Mouse (Mus musculus): ENCODE measurements around the gene Spns3. TPM values are rescaled to one million over a fixed set of nuclear protein-coding genes. Genes with fewer than 3 reads are reported as not detected.
A peak's percentile ranks its signal among the peaks of the same experiment; 100 is the strongest.

Gene Spns3
- polyA plus RNA-seq, 1 experiment, result 1.4 TPM

DNA sequence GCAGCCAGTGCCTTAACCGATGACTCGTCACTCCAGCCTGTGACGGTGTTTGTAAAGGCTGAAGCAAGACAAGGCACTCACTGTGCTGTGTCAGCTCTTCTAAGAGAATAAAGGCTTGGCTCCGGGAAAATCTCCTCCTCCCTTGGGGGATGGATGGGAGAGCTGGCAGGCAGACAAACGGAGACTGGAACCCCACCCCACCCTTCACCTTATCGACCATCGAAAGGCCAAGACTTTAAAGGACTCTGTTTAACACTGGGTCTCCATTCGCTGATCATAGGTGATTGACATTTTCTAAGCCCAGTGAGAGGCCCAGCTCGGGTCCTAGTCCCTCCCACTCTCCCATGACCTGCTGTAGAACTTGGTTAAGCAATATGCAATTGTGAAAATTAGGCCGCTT, 8.4 kb downstream of the Spns3 start:
- 62% methylated on average over 10 of the region's 10 CpGs for WGBS
- TF ChIP-seq CTCF (IDR thresholded peaks at IDR 0.05; ENCODE audit: insufficient read depth, low read length), result no peak
- TF ChIP-seq POLR2A (IDR thresholded peaks at IDR 0.05; ENCODE audit: borderline replicate concordance, extremely low read depth, low read depth, low read length), result no peak
- DNase-seq, result no peak
- H3K4me1 ChIP-seq (ENCODE audit: control insufficient read depth, insufficient read depth, low read length), result no peaks in the 10 kb centered on the region
- no peak overlapping the region for H3K4me3 ChIP-seq (replicated peaks; ENCODE audit: extremely low read depth, low read depth, low read length)

DNA sequence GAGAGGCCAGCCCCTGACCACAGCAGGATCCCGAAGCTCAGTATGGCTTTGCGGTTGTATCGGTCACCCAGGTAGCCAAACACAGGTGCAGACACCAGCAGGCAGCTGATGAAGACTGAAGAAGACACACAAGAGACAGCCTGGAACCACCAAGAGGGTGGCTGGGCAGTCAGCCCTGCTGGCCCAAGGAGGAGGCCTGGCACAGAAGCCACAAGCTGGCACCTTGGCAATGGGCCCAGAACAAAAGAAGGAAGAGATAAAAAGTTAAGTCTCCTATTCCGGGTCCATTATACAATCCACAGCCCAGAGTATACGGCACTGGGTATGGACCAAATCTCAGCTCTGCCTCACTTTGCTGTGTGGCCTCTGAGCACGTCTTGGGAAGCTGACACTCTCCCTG, 9.9 kb downstream of the Spns3 start:
- no peak for DNase-seq
- Histone ChIP-seq H3K4me1 (ENCODE audit: control insufficient read depth, insufficient read depth, low read length) (no peaks in the 10 kb centered on the region), H3K4me3 (replicated peaks; ENCODE audit: extremely low read depth, low read depth, low read length) (no peak overlapping the region)
- no peak for TF ChIP-seq CTCF (IDR thresholded peaks at IDR 0.05; ENCODE audit: insufficient read depth, low read length)
- no peak for TF ChIP-seq POLR2A (IDR thresholded peaks at IDR 0.05; ENCODE audit: borderline replicate concordance, extremely low read depth, low read depth, low read length)
- 59% methylated on average over 6 of the region's 6 CpGs for WGBS

DNA sequence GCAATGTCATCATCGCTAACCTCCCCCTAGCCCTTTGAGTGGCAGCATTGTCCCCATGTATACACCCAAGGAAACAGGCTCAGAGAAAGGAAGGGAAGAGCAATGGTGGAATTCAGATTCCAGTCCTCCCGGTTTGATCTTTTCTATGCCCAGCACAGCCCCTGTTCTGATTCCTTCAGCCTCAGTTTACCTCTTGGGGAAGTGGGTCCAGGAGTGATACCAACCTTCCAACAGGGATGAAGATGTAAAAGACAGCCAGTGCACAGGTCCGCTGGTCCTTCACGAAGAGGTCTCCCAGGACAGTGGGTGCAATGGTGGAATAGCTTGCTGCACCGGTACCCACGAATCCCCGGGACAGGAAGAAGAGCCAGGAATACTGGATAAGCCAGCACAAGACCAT, 11.5 kb downstream of the Spns3 start:
- no peak overlapping the region for H3K4me3 ChIP-seq (replicated peaks; ENCODE audit: extremely low read depth, low read depth, low read length)
- 93% methylated on average over 7 of the region's 7 CpGs for WGBS
- DNase-seq, result no peak
- H3K4me1 ChIP-seq (ENCODE audit: control insufficient read depth, insufficient read depth, low read length), result no peaks in the 10 kb centered on the region
- TF ChIP-seq CTCF (IDR thresholded peaks at IDR 0.05; ENCODE audit: insufficient read depth, low read length) (no peak), POLR2A (IDR thresholded peaks at IDR 0.05; ENCODE audit: borderline replicate concordance, extremely low read depth, low read depth, low read length) (no peak)

DNA sequence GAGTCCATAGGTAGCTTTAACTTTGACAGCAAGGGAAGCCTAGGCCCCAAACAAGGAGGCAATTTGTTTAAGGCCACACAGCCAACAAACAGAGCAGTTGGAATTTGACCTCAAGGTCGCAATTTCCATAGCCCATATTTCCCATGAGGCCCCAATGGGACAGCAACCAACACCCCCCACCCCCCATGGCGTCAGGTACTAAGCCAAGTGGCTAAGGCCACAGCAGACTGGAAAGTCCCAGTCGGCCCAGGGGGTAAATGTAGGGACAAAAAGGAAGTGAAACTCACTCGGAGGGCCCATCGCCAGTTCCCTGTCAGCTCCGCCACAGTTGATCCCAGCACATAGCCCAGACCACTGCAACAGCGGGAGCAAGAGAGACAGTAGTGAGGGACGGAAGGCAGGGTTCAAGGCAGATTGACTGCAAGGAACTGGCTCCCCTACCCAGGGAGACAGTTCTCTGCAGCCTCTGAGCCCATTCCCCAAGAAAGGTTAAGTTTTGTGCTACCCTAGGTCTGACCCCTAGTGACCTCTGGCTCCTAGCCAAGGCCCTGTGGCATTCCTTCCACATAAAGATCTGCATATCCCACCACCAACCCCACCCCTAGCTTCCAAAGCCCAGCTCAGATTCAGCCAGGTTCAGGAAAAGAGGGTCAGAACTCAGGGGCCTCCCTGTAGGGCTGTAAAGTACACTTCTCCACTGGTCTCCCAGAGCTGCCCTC, 12.1 kb downstream of the Spns3 start:
- TF ChIP-seq POLR2A (IDR thresholded peaks at IDR 0.05; ENCODE audit: borderline replicate concordance, extremely low read depth, low read depth, low read length) (no peak), CTCF (IDR thresholded peaks at IDR 0.05; ENCODE audit: insufficient read depth, low read length) (no peak)
- Histone ChIP-seq H3K4me1 (ENCODE audit: control insufficient read depth, insufficient read depth, low read length) (no peaks in the 10 kb centered on the region), H3K4me3 (replicated peaks; ENCODE audit: extremely low read depth, low read depth, low read length) (no peak overlapping the region)
- no peak for DNase-seq
- 47% methylated on average over 8 of the region's 8 CpGs for WGBS

DNA sequence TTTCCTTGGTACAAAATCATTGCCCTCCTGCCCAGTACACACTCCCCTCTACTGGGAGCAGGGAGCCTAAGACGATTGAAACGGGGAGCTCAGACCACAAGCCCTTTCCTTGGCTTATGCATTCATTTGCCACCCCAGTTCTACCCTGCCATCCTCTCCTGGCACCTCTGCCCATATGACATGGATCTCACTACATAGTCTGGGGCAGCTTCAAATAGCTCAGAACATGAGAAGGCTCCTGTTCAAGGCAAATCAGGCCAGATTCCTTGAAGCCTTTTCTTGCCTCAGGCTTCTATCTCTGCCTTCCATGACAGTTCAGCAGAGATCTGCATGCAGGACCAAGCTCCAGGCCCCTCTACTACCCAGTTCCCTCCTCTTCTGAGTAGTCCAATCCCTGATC, 12.8 kb downstream of the Spns3 start:
- TF ChIP-seq POLR2A (IDR thresholded peaks at IDR 0.05; ENCODE audit: borderline replicate concordance, extremely low read depth, low read depth, low read length) (no peak), CTCF (IDR thresholded peaks at IDR 0.05; ENCODE audit: insufficient read depth, low read length) (no peak)
- Histone ChIP-seq H3K4me1 (ENCODE audit: control insufficient read depth, insufficient read depth, low read length) (no peaks in the 10 kb centered on the region), H3K4me3 (replicated peaks; ENCODE audit: extremely low read depth, low read depth, low read length) (no peak overlapping the region)
- WGBS, result 94% methylated on average over 2 of the region's 2 CpGs
- no peak for DNase-seq

DNA sequence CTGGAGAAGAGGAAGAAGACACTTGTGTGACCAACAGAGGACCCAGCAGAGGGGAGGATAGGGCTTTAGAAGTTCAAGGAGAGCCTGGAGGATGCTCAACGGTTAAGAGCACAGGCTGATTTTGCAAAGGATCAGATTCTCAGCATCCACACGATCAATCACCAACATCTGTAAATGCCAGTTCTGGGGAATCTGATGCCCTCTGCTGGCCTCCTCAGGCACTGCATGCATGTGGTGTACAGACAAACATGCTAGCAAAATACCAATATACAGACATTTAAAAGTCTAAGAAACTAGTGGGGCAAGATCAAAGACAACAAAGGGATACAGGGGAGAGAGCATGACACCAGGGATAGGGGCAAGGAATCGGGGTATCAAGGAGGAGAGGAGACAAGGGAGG, 14.8 kb downstream of the Spns3 start:
- DNase-seq, result no peak
- TF ChIP-seq POLR2A (IDR thresholded peaks at IDR 0.05; ENCODE audit: borderline replicate concordance, extremely low read depth, low read depth, low read length), result no peak
- TF ChIP-seq CTCF (IDR thresholded peaks at IDR 0.05; ENCODE audit: insufficient read depth, low read length), result peak; percentile 58
- 83% methylated on average over 3 of the region's 3 CpGs for WGBS
- Histone ChIP-seq H3K4me1 (ENCODE audit: control insufficient read depth, insufficient read depth, low read length) (no peaks in the 10 kb centered on the region), H3K4me3 (replicated peaks; ENCODE audit: extremely low read depth, low read depth, low read length) (no peak overlapping the region)

DNA sequence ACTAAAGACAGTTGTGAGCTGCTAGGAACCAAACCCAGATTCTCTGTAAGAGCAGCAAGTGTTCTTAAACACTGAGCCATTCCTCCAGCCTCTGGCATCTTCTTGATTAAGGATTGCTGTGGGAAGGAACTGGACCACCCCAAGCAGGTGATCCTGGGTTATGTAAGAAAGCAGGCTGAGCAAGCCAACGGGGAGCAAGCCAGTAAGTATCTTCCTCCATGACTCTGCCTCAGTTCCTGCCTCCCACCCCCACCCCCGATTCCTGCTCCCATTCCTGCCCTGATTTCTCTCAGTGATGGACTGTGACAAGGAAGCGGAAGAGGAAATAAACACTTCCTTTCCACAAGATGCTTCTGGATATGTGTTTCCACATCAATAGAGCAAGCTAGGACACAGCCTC, 17.4 kb downstream of the Spns3 start:
- WGBS, result 61% methylated on average over 3 of the region's 3 CpGs
- no peak overlapping the region for H3K4me3 ChIP-seq (replicated peaks; ENCODE audit: extremely low read depth, low read depth, low read length)
- no peak for DNase-seq
- H3K4me1 ChIP-seq (ENCODE audit: control insufficient read depth, insufficient read depth, low read length), result no peaks in the 10 kb centered on the region
- no peak for TF ChIP-seq CTCF (IDR thresholded peaks at IDR 0.05; ENCODE audit: insufficient read depth, low read length)
- no peak for TF ChIP-seq POLR2A (IDR thresholded peaks at IDR 0.05; ENCODE audit: borderline replicate concordance, extremely low read depth, low read depth, low read length)

DNA sequence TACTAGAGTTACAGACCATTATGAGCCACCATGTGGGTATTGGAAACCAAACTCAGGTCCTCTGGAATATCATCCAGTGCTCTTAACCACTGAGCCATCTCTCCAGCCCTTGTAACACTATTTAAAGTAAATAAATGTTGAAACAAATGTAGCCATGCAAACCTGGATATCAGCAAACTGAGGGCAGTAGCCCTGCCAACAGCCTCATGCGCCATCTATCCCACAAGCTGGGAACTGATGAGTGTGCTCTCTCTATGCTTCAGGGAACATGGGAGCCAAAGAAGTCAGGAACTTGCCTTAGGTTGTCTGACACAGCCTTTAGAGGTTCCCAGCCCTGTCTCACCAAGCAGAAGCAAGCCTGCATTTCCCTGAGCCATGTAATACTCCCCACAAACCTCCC, 18.7 kb downstream of the Spns3 start:
- Histone ChIP-seq H3K4me3 (replicated peaks; ENCODE audit: extremely low read depth, low read depth, low read length) (no peak overlapping the region), H3K4me1 (ENCODE audit: control insufficient read depth, insufficient read depth, low read length) (no peaks in the 10 kb centered on the region)
- WGBS, result 68% methylated on average over 1 of the region's 1 CpGs
- TF ChIP-seq CTCF (IDR thresholded peaks at IDR 0.05; ENCODE audit: insufficient read depth, low read length), result peak; percentile 50; the same call in 1 of the 2 replicates
- TF ChIP-seq POLR2A (IDR thresholded peaks at IDR 0.05; ENCODE audit: borderline replicate concordance, extremely low read depth, low read depth, low read length), result no peak
- no peak for DNase-seq

DNA sequence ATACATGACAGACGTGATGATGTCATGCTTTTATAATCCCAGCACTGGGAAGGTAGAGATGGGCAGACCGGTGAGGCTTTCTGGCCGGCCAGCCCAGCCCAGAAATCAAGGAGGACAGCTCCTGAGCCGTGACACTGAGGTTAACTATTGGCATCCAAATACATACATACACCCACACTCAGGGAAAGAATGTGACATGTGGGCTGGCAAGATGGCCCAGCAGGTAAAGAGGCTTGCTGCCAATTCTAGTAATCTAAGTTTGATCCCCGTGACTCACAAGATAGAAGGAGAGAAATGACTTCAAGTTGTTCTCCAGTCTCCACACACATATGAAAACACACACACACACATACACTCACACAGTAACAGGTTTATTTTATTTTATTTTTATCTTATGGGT, 19.2 kb downstream of the Spns3 start:
- DNase-seq, result no peak
- H3K4me3 ChIP-seq (replicated peaks; ENCODE audit: extremely low read depth, low read depth, low read length), result no peak overlapping the region
- TF ChIP-seq CTCF (IDR thresholded peaks at IDR 0.05; ENCODE audit: insufficient read depth, low read length), result no peak
- no peak for TF ChIP-seq POLR2A (IDR thresholded peaks at IDR 0.05; ENCODE audit: borderline replicate concordance, extremely low read depth, low read depth, low read length)
- WGBS, result 84% methylated on average over 5 of the region's 5 CpGs
- H3K4me1 ChIP-seq (ENCODE audit: control insufficient read depth, insufficient read depth, low read length), result no peaks in the 10 kb centered on the region

DNA sequence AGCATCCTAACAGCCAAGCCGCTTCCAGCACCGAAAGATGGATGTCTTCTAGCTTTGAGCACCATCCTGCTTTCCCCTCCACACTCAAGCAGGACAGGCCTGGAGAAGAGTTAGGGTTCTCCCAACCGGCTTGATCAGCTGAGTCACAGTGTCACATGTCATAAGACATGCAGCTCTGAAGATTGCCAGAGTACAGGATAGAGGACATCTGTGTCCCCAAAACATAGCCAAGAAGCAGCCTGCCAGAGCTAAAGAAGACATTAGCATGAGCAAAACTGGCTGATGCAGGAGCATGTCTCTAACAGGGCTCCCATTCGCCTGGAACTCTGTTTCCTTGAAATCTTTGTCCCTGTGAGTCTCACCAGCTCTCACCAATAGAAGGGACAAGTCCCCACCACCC, 24.1 kb downstream of the Spns3 start:
- no peak for DNase-seq
- Histone ChIP-seq H3K4me3 (replicated peaks; ENCODE audit: extremely low read depth, low read depth, low read length) (no peak overlapping the region), H3K4me1 (ENCODE audit: control insufficient read depth, insufficient read depth, low read length) (peaks cover 8% of the 10 kb centered on the region; the same call in 1 of the 2 replicates)
- WGBS, result 84% methylated on average over 4 of the region's 4 CpGs
- TF ChIP-seq POLR2A (IDR thresholded peaks at IDR 0.05; ENCODE audit: borderline replicate concordance, extremely low read depth, low read depth, low read length), result no peak
- TF ChIP-seq CTCF (IDR thresholded peaks at IDR 0.05; ENCODE audit: insufficient read depth, low read length), result no peak

Data from lung, adult 2 months (tissue).